Mouse (Mus musculus) midbrain, embryonic 11.5 days (tissue): ENCODE measurements at regions not wholly inside any gene's neighbourhood (a gene's known extent, or its start where the extent isn't known, plus 50 kb on each side); places are given as distances from the start of the nearest gene placed in this dataset.
"Not testable (repeated sequence)": the region's sequence is repeated elsewhere in the genome, so short reads cannot be mapped to it uniquely, and the experiment has no call there.

Source experiments
- ATAC-seq: fragments of 200-750 bp; cut with Nextera tagmentation; 2 replicates; pipeline ENCODE4 v1.8.0; 2017; ENCODE audit warnings: moderate TSS enrichment, moderate library complexity; ENCODE audit not compliant: low FRiP score
- DNase-seq: peaks from one replicate; pipeline ENCODE4 v3.0.0; 2015; ENCODE audit warnings: low spot score; ENCODE audit errors: missing footprints
- H3K27ac ChIP-seq: fragments of 300-500 bp; sonication (generic); 2 replicates; pipeline ENCODE4 v1.5.1; 2014; ENCODE audit warnings: low read depth, low read length
- H3K27me3 ChIP-seq: fragments of 300-500 bp; sonication (generic); 2 replicates; pipeline ENCODE4 v1.6.1; 2014; ENCODE audit warnings: mild to moderate bottlenecking, low read length, moderate library complexity, mixed read lengths; ENCODE audit not compliant: control insufficient read depth, insufficient read depth
- H3K36me3 ChIP-seq: fragments of 300-500 bp; sonication (generic); 2 replicates; pipeline ENCODE4 v1.6.1; 2014; ENCODE audit warnings: mild to moderate bottlenecking, low read length, moderate library complexity, mixed read lengths; ENCODE audit not compliant: control insufficient read depth, insufficient read depth
- H3K4me1 ChIP-seq: fragments of 300-500 bp; sonication (generic); 2 replicates; pipeline ENCODE4 v1.6.1; 2014; ENCODE audit warnings: low read length; ENCODE audit not compliant: control insufficient read depth, insufficient read depth
- H3K4me2 ChIP-seq: fragments of 300-500 bp; sonication (generic); 2 replicates; pipeline ENCODE4 v1.6.1; 2014; ENCODE audit warnings: mild to moderate bottlenecking, moderate library complexity
- H3K4me3 ChIP-seq: fragments of 300-500 bp; sonication (generic); 2 replicates; pipeline ENCODE4 v1.5.1; 2014; ENCODE audit warnings: low read depth, low read length
- H3K9ac ChIP-seq: fragments of 300-500 bp; sonication (generic); 2 replicates; pipeline ENCODE4 v1.6.1; 2014; ENCODE audit warnings: low read length
- H3K9me3 ChIP-seq: fragments of 300-500 bp; sonication (generic); 2 replicates; pipeline ENCODE4 v1.6.1; 2016; ENCODE audit warnings: low read length; ENCODE audit not compliant: control insufficient read depth
- WGBS: fragments of 180-500 bp; shearing (Covaris S2); extraction: QIAGEN DNeasy Blood & Tissue Kit; methylation state at CpG from one replicate; pipeline ENCODE4 v1.1.7; 2014; 5-methylcytosine and 5-hydroxymethylcytosine counted together

- Histone ChIP-seq H3K27ac (no peak overlapping the region), H3K9ac (no peak overlapping the region), H3K4me1 (no peaks in the 10 kb centered on the region), H3K4me2 (no peak overlapping the region), H3K27me3 (no peaks in the 10 kb centered on the region), H3K9me3 (no peaks in the 10 kb centered on the region), H3K36me3 (no peaks in the 10 kb centered on the region), H3K4me3 (no peak overlapping the region)
- whole genome bisulfite sequencing, result 71% methylated on average over 4 of the region's 4 CpGs
- no peak for DNase-seq
- ATAC-seq, result no peak
Observed at GRCm38 (mm10) chr10:6366182-6366581, 392.1 kb upstream of the Oprm1 start.

GRCm38 (mm10) chr10:6371666-6372065 lies 386.6 kb upstream of the Oprm1 start:
- Histone ChIP-seq H3K36me3 (no peaks in the 10 kb centered on the region), H3K4me2 (no peak overlapping the region), H3K27me3 (no peaks in the 10 kb centered on the region), H3K9ac (no peak overlapping the region), H3K4me3 (no peak overlapping the region), H3K4me1 (no peaks in the 10 kb centered on the region), H3K9me3 (no peaks in the 10 kb centered on the region), H3K27ac (no peak overlapping the region)
- no peak for ATAC-seq
- DNase-seq, result no peak
- WGBS, result 91% methylated on average over 2 of the region's 2 CpGs

- not testable (repeated sequence) for DNase-seq, H3K27ac ChIP-seq, H3K4me1 ChIP-seq, H3K9me3 ChIP-seq, H3K27me3 ChIP-seq, H3K4me3 ChIP-seq, H3K4me2 ChIP-seq, H3K9ac ChIP-seq, H3K36me3 ChIP-seq, ATAC-seq
- WGBS, result 88% methylated on average over 12 of the region's 12 CpGs
Observed at GRCm38 (mm10) chr10:6417336-6418105, 340.8 kb upstream of the Oprm1 start.

GRCm38 (mm10) chr10:6418234-6418633 lies 340.1 kb upstream of the Oprm1 start:
- DNase-seq, H3K27ac ChIP-seq, H3K9me3 ChIP-seq, H3K36me3 ChIP-seq, H3K4me2 ChIP-seq, H3K27me3 ChIP-seq, H3K4me1 ChIP-seq, ATAC-seq, H3K4me3 ChIP-seq, H3K9ac ChIP-seq: not testable (repeated sequence)

- Histone ChIP-seq H3K9me3 (no peaks in the 10 kb centered on the region), H3K36me3 (no peaks in the 10 kb centered on the region), H3K4me2 (no peak overlapping the region), H3K4me3 (no peak overlapping the region), H3K4me1 (no peaks in the 10 kb centered on the region), H3K27ac (no peak overlapping the region), H3K9ac (no peak overlapping the region), H3K27me3 (no peaks in the 10 kb centered on the region)
- WGBS, result 63% methylated on average over 3 of the region's 3 CpGs
- ATAC-seq, result peak; percentile 90
- no peak for DNase-seq
Observed at GRCm38 (mm10) chr10:6465824-6466223, 292.5 kb upstream of the Oprm1 start.

- no peak for ATAC-seq
- Histone ChIP-seq H3K27me3 (no peaks in the 10 kb centered on the region), H3K4me3 (no peak overlapping the region), H3K27ac (no peak overlapping the region), H3K36me3 (no peaks in the 10 kb centered on the region), H3K9me3 (no peaks in the 10 kb centered on the region), H3K4me1 (no peaks in the 10 kb centered on the region), H3K4me2 (no peak overlapping the region), H3K9ac (no peak overlapping the region)
- DNase-seq, result no peak
- WGBS, result 81% methylated on average over 1 of the region's 1 CpGs
Observed at GRCm38 (mm10) chr10:6480350-6480749, 278.0 kb upstream of the Oprm1 start.

- no peak overlapping the region for H3K27ac ChIP-seq
- WGBS, result 64% methylated on average over 1 of the region's 1 CpGs
- H3K9me3 ChIP-seq, result no peaks in the 10 kb centered on the region
- H3K36me3 ChIP-seq, result no peaks in the 10 kb centered on the region
- H3K4me3 ChIP-seq, result no peak overlapping the region
- DNase-seq (no peak), ATAC-seq (no peak)
- H3K9ac ChIP-seq, result no peak overlapping the region
- H3K4me2 ChIP-seq, result no peak overlapping the region
- no peaks in the 10 kb centered on the region for H3K4me1 ChIP-seq
- no peaks in the 10 kb centered on the region for H3K27me3 ChIP-seq
Observed at GRCm38 (mm10) chr10:6488605-6489004, 269.7 kb upstream of the Oprm1 start.

GRCm38 (mm10) chr10:6492694-6493093 lies 265.6 kb upstream of the Oprm1 start:
- Histone ChIP-seq H3K4me2 (no peak overlapping the region), H3K4me1 (no peaks in the 10 kb centered on the region), H3K27me3 (no peaks in the 10 kb centered on the region), H3K4me3 (no peak overlapping the region), H3K9me3 (no peaks in the 10 kb centered on the region), H3K9ac (no peak overlapping the region), H3K36me3 (no peaks in the 10 kb centered on the region), H3K27ac (no peak overlapping the region)
- ATAC-seq (0 out of 2 replicates have a peak, but pooled peaks have one; percentile 42), DNase-seq (no peak)
- WGBS, result 85% methylated on average over 4 of the region's 4 CpGs

GRCm38 (mm10) chr10:6495081-6495480 lies 263.2 kb upstream of the Oprm1 start:
- no peaks in the 10 kb centered on the region for H3K9me3 ChIP-seq
- no peak overlapping the region for H3K4me3 ChIP-seq
- ATAC-seq (no peak), DNase-seq (no peak)
- H3K9ac ChIP-seq, result no peak overlapping the region
- no peaks in the 10 kb centered on the region for H3K36me3 ChIP-seq
- no peaks in the 10 kb centered on the region for H3K4me1 ChIP-seq
- H3K4me2 ChIP-seq, result no peak overlapping the region
- H3K27me3 ChIP-seq, result no peaks in the 10 kb centered on the region
- no peak overlapping the region for H3K27ac ChIP-seq
- WGBS, result 75% methylated on average over 3 of the region's 3 CpGs
